Mouse (Mus musculus) CD4-positive, CD25-positive, alpha-beta regulatory T cell, adult 2 months (primary cell): Measurements from ENCODE around the gene Spata2.

Experiments used
- DNase-seq: peaks from one replicate; pipeline ENCODE4 v3.0.0-alpha.2; 2012; ENCODE audit warnings: low read depth, low spot score

The Spata2 gene

GRCm38 (mm10) chr2:167483081-167483826 is 9.4 kb downstream of the Spata2 start:
- no peak for DNase-seq

GRCm38 (mm10) chr2:167482681-167483080 is 10.0 kb downstream of the Spata2 start:
- DNase-seq, result no peak

- no peak for DNase-seq
Measured at GRCm38 (mm10) chr2:167479501-167479900, 13.2 kb downstream of the Spata2 start.

- no peak for DNase-seq
Measured at GRCm38 (mm10) chr2:167478128-167478527, 14.6 kb downstream of the Spata2 start.

GRCm38 (mm10) chr2:167476762-167477161 is 15.9 kb downstream of the Spata2 start:
- no peak for DNase-seq

GRCm38 (mm10) chr2:167476200-167476688 is 16.4 kb downstream of the Spata2 start:
- DNase-seq, result no peak

GRCm38 (mm10) chr2:167475596-167475995 is 17.1 kb downstream of the Spata2 start:
- DNase-seq, result no peak

- DNase-seq, result no peak
Measured at GRCm38 (mm10) chr2:167474218-167474617, 18.5 kb downstream of the Spata2 start.

- DNase-seq, result no peak
Measured at GRCm38 (mm10) chr2:167471585-167471984, 21.1 kb downstream of the Spata2 start.

- no peak for DNase-seq
Measured at GRCm38 (mm10) chr2:167470611-167471010, 22.1 kb downstream of the Spata2 start.

GRCm38 (mm10) chr2:167468444-167468843 is 24.2 kb downstream of the Spata2 start:
- DNase-seq, result no peak

- DNase-seq, result no peak
Measured at GRCm38 (mm10) chr2:167467214-167467613, 25.5 kb downstream of the Spata2 start.

- no peak for DNase-seq
Measured at GRCm38 (mm10) chr2:167465951-167466350, 26.7 kb downstream of the Spata2 start.

GRCm38 (mm10) chr2:167463802-167464201 is 28.9 kb downstream of the Spata2 start:
- DNase-seq, result no peak

GRCm38 (mm10) chr2:167462954-167463353 is 29.7 kb downstream of the Spata2 start:
- peak; percentile 66 for DNase-seq

GRCm38 (mm10) chr2:167459071-167459865 is 33.4 kb downstream of the Spata2 start:
- DNase-seq, result no peak

GRCm38 (mm10) chr2:167458548-167458947 is 34.1 kb downstream of the Spata2 start:
- no peak for DNase-seq

- no peak for DNase-seq
Measured at GRCm38 (mm10) chr2:167457213-167457612, 35.5 kb downstream of the Spata2 start.

- DNase-seq, result no peak
Measured at GRCm38 (mm10) chr2:167456361-167457020, 36.2 kb downstream of the Spata2 start.

- DNase-seq, result no peak
Measured at GRCm38 (mm10) chr2:167453814-167454213, 38.9 kb downstream of the Spata2 start.

- DNase-seq, result no peak
Measured at GRCm38 (mm10) chr2:167450647-167451046, 42.0 kb downstream of the Spata2 start.
